Mouse (Mus musculus): ENCODE data around the gene Ckm. TPM values are rescaled to one million over a fixed set of nuclear protein-coding genes. Genes with fewer than 3 reads are reported as not detected.

Ckm gene
- polyA plus RNA-seq, 1 experiment from 2014 or later: not detected

GRCm38 (mm10) chr7:19365376-19365775 is 39.2 kb upstream of the Ckm start:
- H3K4me3 ChIP-seq: no peak overlapping the region
- no peaks in the 10 kb centered on the region for H3K36me3 ChIP-seq (replicated peaks)
- peaks cover 25% of the 10 kb centered on the region for H3K4me1 ChIP-seq
- WGBS: 85% methylated on average over 4 of the region's 4 CpGs
- peaks cover 5% of the 10 kb centered on the region; the same call in 1 of the 2 replicates for H3K27me3 ChIP-seq (replicated peaks)
- H3K9me3 ChIP-seq: no peaks in the 10 kb centered on the region
- no peak for ATAC-seq (replicated peaks)
- no peak overlapping the region for H3K27ac ChIP-seq
- H3K9ac ChIP-seq: no peak overlapping the region
- no peak overlapping the region for H3K4me2 ChIP-seq

- Histone ChIP-seq H3K27ac (no peak overlapping the region), H3K27me3 (replicated peaks) (no peaks in the 10 kb centered on the region), H3K4me2 (no peak overlapping the region), H3K4me1 (peaks cover 6% of the 10 kb centered on the region), H3K9ac (no peak overlapping the region), H3K36me3 (replicated peaks) (no peaks in the 10 kb centered on the region), H3K4me3 (no peak overlapping the region), H3K9me3 (no peaks in the 10 kb centered on the region)
- WGBS: 28% methylated on average over 16 of the region's 16 CpGs
- no peak for ATAC-seq (replicated peaks)
Observed at GRCm38 (mm10) chr7:19368380-19368779, 36.2 kb upstream of the Ckm start.

GRCm38 (mm10) chr7:19369823-19370425 is 34.7 kb upstream of the Ckm start:
- H3K27me3 ChIP-seq (replicated peaks): no peaks in the 10 kb centered on the region
- peak overlapping the region; percentile 56 for H3K9ac ChIP-seq
- H3K9me3 ChIP-seq: no peaks in the 10 kb centered on the region
- H3K27ac ChIP-seq: no peak overlapping the region
- WGBS: 10% methylated on average over 46 of the region's 46 CpGs
- ATAC-seq (replicated peaks): peak; percentile 85
- no peaks in the 10 kb centered on the region for H3K36me3 ChIP-seq (replicated peaks)
- H3K4me1 ChIP-seq: peaks cover 6% of the 10 kb centered on the region
- peak overlapping the region; percentile 46 for H3K4me3 ChIP-seq
- peak overlapping the region; percentile 75 for H3K4me2 ChIP-seq

- WGBS: 78% methylated on average over 2 of the region's 2 CpGs
Observed at GRCm38 (mm10) chr7:19373367-19373766, 31.2 kb upstream of the Ckm start.

GRCm38 (mm10) chr7:19375368-19375767 is 29.2 kb upstream of the Ckm start:
- H3K4me3 ChIP-seq: no peak overlapping the region
- no peaks in the 10 kb centered on the region for H3K36me3 ChIP-seq (replicated peaks)
- no peak overlapping the region for H3K4me2 ChIP-seq
- H3K27me3 ChIP-seq (replicated peaks): no peaks in the 10 kb centered on the region
- no peaks in the 10 kb centered on the region; the same call in 1 of the 2 replicates for H3K4me1 ChIP-seq
- no peak overlapping the region for H3K27ac ChIP-seq
- no peak overlapping the region for H3K9ac ChIP-seq
- WGBS: 78% methylated on average over 18 of the region's 18 CpGs
- H3K9me3 ChIP-seq: no peaks in the 10 kb centered on the region
- 0 out of 2 replicates have a peak, but pooled peaks have one; percentile 7 for ATAC-seq (replicated peaks)

More at GRCm38 (mm10) chr7:19373367-19373766, 31.2 kb upstream of the Ckm start:
- no peaks in the 10 kb centered on the region for H3K9me3 ChIP-seq
- peaks cover 6% of the 10 kb centered on the region for H3K4me1 ChIP-seq
- H3K4me3 ChIP-seq: no peak overlapping the region
- no peak overlapping the region for H3K4me2 ChIP-seq
- no peak overlapping the region for H3K9ac ChIP-seq
- H3K27ac ChIP-seq: no peak overlapping the region
- no peaks in the 10 kb centered on the region for H3K36me3 ChIP-seq (replicated peaks)
- no peaks in the 10 kb centered on the region for H3K27me3 ChIP-seq (replicated peaks)
- no peak for ATAC-seq (replicated peaks)

GRCm38 (mm10) chr7:19376019-19376418 is 28.6 kb upstream of the Ckm start:
- no peaks in the 10 kb centered on the region for H3K27me3 ChIP-seq (replicated peaks)
- no peak overlapping the region for H3K27ac ChIP-seq
- H3K4me3 ChIP-seq: no peak overlapping the region
- H3K4me1 ChIP-seq: no peaks in the 10 kb centered on the region
- no peak overlapping the region for H3K4me2 ChIP-seq
- no peaks in the 10 kb centered on the region for H3K9me3 ChIP-seq
- no peak for ATAC-seq (replicated peaks)
- WGBS: 90% methylated on average over 4 of the region's 4 CpGs
- H3K9ac ChIP-seq: no peak overlapping the region
- no peaks in the 10 kb centered on the region for H3K36me3 ChIP-seq (replicated peaks)

- H3K27ac ChIP-seq: no peak overlapping the region
- peaks cover 8% of the 10 kb centered on the region for H3K4me1 ChIP-seq
- 64% methylated on average over 8 of the region's 8 CpGs for WGBS
- no peaks in the 10 kb centered on the region for H3K36me3 ChIP-seq (replicated peaks)
- H3K9me3 ChIP-seq: no peaks in the 10 kb centered on the region
- no peak for ATAC-seq (replicated peaks)
- H3K27me3 ChIP-seq (replicated peaks): no peaks in the 10 kb centered on the region
- H3K9ac ChIP-seq: no peak overlapping the region
- no peak overlapping the region for H3K4me3 ChIP-seq
- H3K4me2 ChIP-seq: no peak overlapping the region
Observed at GRCm38 (mm10) chr7:19378049-19378448, 26.5 kb upstream of the Ckm start.

- no peaks in the 10 kb centered on the region for H3K9me3 ChIP-seq
- 7% methylated on average over 48 of the region's 48 CpGs for WGBS
- peak within 1 kb of the TSS; percentile 90 for H3K4me2 ChIP-seq
- peak within 1 kb of the TSS; percentile 97 for H3K4me3 ChIP-seq
- peak within 1 kb of the TSS; percentile 89 for H3K9ac ChIP-seq
- peak; percentile 96 for ATAC-seq (replicated peaks)
- H3K27me3 ChIP-seq (replicated peaks): no peaks in the 10 kb centered on the region
- peak within 1 kb of the TSS; percentile 69 for H3K27ac ChIP-seq
- peaks cover 21% of the 10 kb centered on the region for H3K4me1 ChIP-seq
- peaks cover 7% of the 10 kb centered on the region for H3K36me3 ChIP-seq (replicated peaks)
Observed at GRCm38 (mm10) chr7:19381377-19382165, 23.0 kb upstream of the Ckm start, which contains the start of gene Ercc2. TSS of gene Ercc2 (plus strand) at chr7:19382010.

- Histone ChIP-seq H3K36me3 (replicated peaks) (peaks cover 10% of the 10 kb centered on the region), H3K4me2 (peak overlapping the region; percentile 90), H3K4me3 (peak overlapping the region; percentile 97), H3K27ac (peak overlapping the region; percentile 69), H3K4me1 (peaks cover 21% of the 10 kb centered on the region), H3K9ac (peak overlapping the region; percentile 89), H3K9me3 (no peaks in the 10 kb centered on the region), H3K27me3 (replicated peaks) (no peaks in the 10 kb centered on the region)
- WGBS: under 1% methylated on average over 35 of the region's 37 CpGs
- ATAC-seq (replicated peaks): peak; percentile 67
Observed at GRCm38 (mm10) chr7:19382166-19382541, 22.4 kb upstream of the Ckm start.

- Histone ChIP-seq H3K9ac (no peak overlapping the region), H3K9me3 (no peaks in the 10 kb centered on the region), H3K36me3 (replicated peaks) (peaks cover 19% of the 10 kb centered on the region), H3K27me3 (replicated peaks) (no peaks in the 10 kb centered on the region), H3K4me1 (peaks cover 29% of the 10 kb centered on the region), H3K4me3 (no peak overlapping the region), H3K4me2 (no peak overlapping the region), H3K27ac (no peak overlapping the region)
- no peak for ATAC-seq (replicated peaks)
- WGBS: 91% methylated on average over 9 of the region's 9 CpGs
Observed at GRCm38 (mm10) chr7:19383708-19384107, 20.9 kb upstream of the Ckm start.

- WGBS: 44% methylated on average over 10 of the region's 10 CpGs
- Histone ChIP-seq H3K27ac (peak overlapping the region; percentile 64), H3K9ac (no peak overlapping the region; the same call in 1 of the 2 replicates)
Observed at GRCm38 (mm10) chr7:19388699-19389413, 15.7 kb upstream of the Ckm start.

GRCm38 (mm10) chr7:19394484-19394883 is 10.1 kb upstream of the Ckm start:
- Histone ChIP-seq H3K9me3 (no peaks in the 10 kb centered on the region), H3K27me3 (replicated peaks) (peaks cover 4% of the 10 kb centered on the region; the same call in 1 of the 2 replicates), H3K4me2 (no peak overlapping the region), H3K9ac (no peak overlapping the region), H3K27ac (no peak overlapping the region), H3K4me3 (no peak overlapping the region), H3K4me1 (no peaks in the 10 kb centered on the region), H3K36me3 (replicated peaks) (peaks cover 51% of the 10 kb centered on the region)
- 91% methylated on average over 8 of the region's 8 CpGs for WGBS
- no peak for ATAC-seq (replicated peaks)

More at GRCm38 (mm10) chr7:19388699-19389413, 15.7 kb upstream of the Ckm start:
- no peaks in the 10 kb centered on the region for H3K9me3 ChIP-seq
- no peak overlapping the region for H3K4me3 ChIP-seq
- peak; percentile 44; the same call in 1 of the 2 replicates for ATAC-seq (replicated peaks)
- H3K27me3 ChIP-seq (replicated peaks): no peaks in the 10 kb centered on the region
- H3K36me3 ChIP-seq (replicated peaks): peaks cover 62% of the 10 kb centered on the region
- H3K4me1 ChIP-seq: peaks cover 17% of the 10 kb centered on the region
- H3K4me2 ChIP-seq: no peak overlapping the region

All from midbrain, embryonic 15.5 days (tissue).